Mouse (Mus musculus): ENCODE data around the gene Rnf220. TPM values are rescaled to one million over a fixed set of nuclear protein-coding genes. Genes with fewer than 3 reads are reported as not detected.

The Rnf220 gene
- polyA plus RNA-seq, 1 experiment from 2014 or later, result 122 TPM

DNA sequence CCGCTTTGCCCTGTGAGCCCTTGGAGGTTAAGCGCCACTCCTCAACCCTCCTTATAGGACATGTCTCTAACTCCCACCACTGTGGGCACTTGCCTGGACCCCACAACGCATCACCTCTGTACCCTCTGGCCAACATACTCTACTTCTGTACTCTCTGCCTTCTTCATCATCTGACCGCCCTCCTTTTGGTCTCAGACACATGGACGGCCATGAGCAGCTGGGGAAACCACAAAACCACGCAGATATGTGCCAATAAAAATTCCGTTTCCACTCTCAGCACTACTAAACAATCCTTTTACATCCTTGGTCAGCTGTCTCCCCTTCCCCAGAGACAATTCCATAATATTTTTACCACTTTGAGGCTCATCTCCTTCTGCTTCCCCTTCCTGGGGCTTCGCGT is 178.3 kb downstream of the Rnf220 start:
- Histone ChIP-seq H3K27me3 (peaks cover 19% of the 10 kb centered on the region; the same call in 1 of the 2 replicates), H3K4me1 (replicated peaks) (peaks cover 41% of the 10 kb centered on the region), H3K4me2 (no peak overlapping the region), H3K9me3 (no peaks in the 10 kb centered on the region), H3K27ac (replicated peaks) (no peak overlapping the region), H3K36me3 (no peaks in the 10 kb centered on the region), H3K4me3 (no peak overlapping the region), H3K9ac (no peak overlapping the region)
- 89% methylated on average over 9 of the region's 9 CpGs for WGBS
- ATAC-seq (ENCODE audit: low FRiP score, low read depth), result no peak

GRCm38 (mm10) chr4:117317701-117318190 is 179.1 kb downstream of the Rnf220 start:
- H3K4me2 ChIP-seq, result peak overlapping the region; percentile 47
- H3K36me3 ChIP-seq, result no peaks in the 10 kb centered on the region
- H3K27me3 ChIP-seq, result peaks cover 22% of the 10 kb centered on the region
- peak overlapping the region; percentile 1; the same call in 1 of the 2 replicates for H3K27ac ChIP-seq (replicated peaks)
- H3K9ac ChIP-seq, result no peak overlapping the region; the same call in 1 of the 2 replicates
- H3K9me3 ChIP-seq, result no peaks in the 10 kb centered on the region
- 8% methylated on average over 18 of the region's 18 CpGs for WGBS
- peaks cover 39% of the 10 kb centered on the region for H3K4me1 ChIP-seq (replicated peaks)
- H3K4me3 ChIP-seq, result no peak overlapping the region
- 0 out of 2 replicates have a peak, but pooled peaks have one; percentile 31 for ATAC-seq (ENCODE audit: low FRiP score, low read depth)

DNA sequence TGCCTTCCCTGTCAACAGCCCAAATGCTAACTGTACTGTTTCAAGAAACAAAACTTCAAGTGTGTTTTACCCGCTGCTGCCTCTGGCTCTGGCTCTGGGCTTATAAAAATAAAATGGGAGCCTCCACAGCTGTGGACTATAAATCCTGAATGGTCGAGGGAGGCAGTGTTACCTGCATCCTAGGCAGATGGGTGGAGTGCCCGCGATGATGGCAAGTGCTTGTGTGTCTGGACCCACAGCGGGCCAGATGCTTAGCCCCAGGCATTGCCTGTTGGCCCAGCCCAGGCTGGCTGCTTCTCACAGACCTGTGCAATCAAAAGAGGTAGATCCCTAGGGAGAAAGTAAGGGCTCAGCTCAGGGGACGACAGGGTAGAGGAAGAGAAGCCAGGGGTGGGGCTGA is 180.1 kb downstream of the Rnf220 start:
- ATAC-seq (ENCODE audit: low FRiP score, low read depth), result no peak; the same call in 1 of the 2 replicates
- no peaks in the 10 kb centered on the region for H3K9me3 ChIP-seq
- 40% methylated on average over 6 of the region's 6 CpGs for WGBS
- H3K27me3 ChIP-seq, result peaks cover 23% of the 10 kb centered on the region
- no peak overlapping the region for H3K4me3 ChIP-seq
- H3K9ac ChIP-seq, result no peak overlapping the region
- H3K4me1 ChIP-seq (replicated peaks), result peaks cover 40% of the 10 kb centered on the region
- H3K36me3 ChIP-seq, result no peaks in the 10 kb centered on the region
- H3K27ac ChIP-seq (replicated peaks), result 0 out of 2 replicates have a peak overlapping the region, but pooled peaks have one; percentile 19
- H3K4me2 ChIP-seq, result no peak overlapping the region; the same call in 1 of the 2 replicates

DNA sequence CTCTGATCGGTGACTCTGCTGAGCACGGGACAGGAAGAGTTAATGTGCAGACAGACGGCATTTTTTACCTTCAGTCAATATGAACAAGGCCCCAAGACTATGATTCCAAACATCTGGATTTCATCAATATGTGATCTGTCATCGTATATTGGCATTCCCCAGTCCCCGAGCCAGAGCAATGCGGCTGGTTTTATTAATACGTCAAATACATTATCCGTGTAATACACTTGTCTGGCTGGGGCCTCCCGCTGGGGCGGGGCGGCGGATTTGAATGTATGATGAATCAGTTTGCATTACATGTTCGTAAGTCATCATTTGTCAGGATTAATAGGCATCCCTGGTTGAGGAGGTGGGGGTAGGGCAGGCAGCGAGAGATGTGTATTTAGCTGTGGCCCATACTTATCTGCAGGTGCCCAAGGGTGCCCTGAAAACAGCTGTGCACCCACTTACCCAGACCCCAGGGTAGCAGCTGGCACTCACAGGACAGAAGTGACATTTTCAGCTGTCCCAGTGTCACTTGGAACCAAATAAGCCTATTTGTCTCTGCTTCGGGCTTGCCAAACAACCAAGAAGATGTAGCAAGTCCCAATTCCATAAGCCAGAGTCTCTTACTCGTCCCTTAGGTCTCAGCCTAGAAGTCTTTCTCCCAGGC is 181.9 kb downstream of the Rnf220 start:
- WGBS, result 46% methylated on average over 16 of the region's 16 CpGs
- H3K4me1 ChIP-seq (replicated peaks), result peaks cover 40% of the 10 kb centered on the region
- H3K27me3 ChIP-seq, result peaks cover 22% of the 10 kb centered on the region

GRCm38 (mm10) chr4:117313085-117313424 is 183.8 kb downstream of the Rnf220 start:
- Histone ChIP-seq H3K9ac (no peak overlapping the region), H3K36me3 (no peaks in the 10 kb centered on the region), H3K4me1 (replicated peaks) (peaks cover 37% of the 10 kb centered on the region), H3K27me3 (peaks cover 19% of the 10 kb centered on the region), H3K27ac (replicated peaks) (no peak overlapping the region), H3K9me3 (no peaks in the 10 kb centered on the region), H3K4me3 (no peak overlapping the region), H3K4me2 (no peak overlapping the region)
- no peak for ATAC-seq (ENCODE audit: low FRiP score, low read depth)
- 10% methylated on average over 4 of the region's 4 CpGs for WGBS

More for the DNA sequence above, 181.9 kb downstream of the Rnf220 start:
- Histone ChIP-seq H3K27ac (replicated peaks) (no peak overlapping the region), H3K9ac (no peak overlapping the region), H3K36me3 (no peaks in the 10 kb centered on the region), H3K4me3 (no peak overlapping the region), H3K9me3 (no peaks in the 10 kb centered on the region), H3K4me2 (no peak overlapping the region)
- ATAC-seq (ENCODE audit: low FRiP score, low read depth), result no peak

DNA sequence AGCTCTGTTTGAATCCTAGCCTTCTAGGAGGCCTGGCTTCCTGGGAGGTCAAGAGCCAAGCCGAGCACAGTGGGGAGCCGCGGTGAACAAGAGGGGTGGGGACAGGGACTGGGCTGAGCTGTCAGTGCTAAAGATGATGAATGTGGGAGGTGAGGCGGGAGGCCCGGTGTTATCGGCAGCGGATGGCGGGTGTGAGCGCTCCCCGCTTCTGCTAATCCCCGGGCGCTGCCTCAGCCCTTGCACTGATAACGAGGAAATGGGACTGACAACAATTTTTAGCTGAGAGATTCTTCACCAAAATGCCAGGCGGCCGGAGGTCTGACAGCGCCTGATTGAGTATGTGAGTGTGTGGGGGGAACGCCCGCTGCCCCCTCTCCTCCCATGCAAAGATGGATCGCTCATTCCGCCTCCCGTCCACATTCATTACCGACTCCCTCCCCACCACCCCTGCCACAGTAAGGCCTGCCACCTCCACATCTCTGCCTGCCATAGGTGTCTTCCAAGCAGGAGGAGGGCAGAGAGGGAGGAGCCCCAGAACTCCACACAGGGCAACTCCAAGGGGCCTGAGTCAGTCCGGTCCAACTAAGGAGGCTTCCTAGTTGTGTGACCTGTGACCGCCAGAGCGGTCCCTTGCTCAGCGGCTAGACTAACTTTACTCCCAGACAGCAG is 184.3 kb downstream of the Rnf220 start:
- Histone ChIP-seq H3K4me1 (replicated peaks) (peaks cover 32% of the 10 kb centered on the region), H3K4me3 (no peak overlapping the region), H3K9ac (no peak overlapping the region), H3K36me3 (no peaks in the 10 kb centered on the region), H3K27me3 (peaks cover 19% of the 10 kb centered on the region), H3K9me3 (no peaks in the 10 kb centered on the region), H3K27ac (replicated peaks) (no peak overlapping the region), H3K4me2 (no peak overlapping the region)
- 4% methylated on average over 25 of the region's 26 CpGs for WGBS
- ATAC-seq (ENCODE audit: low FRiP score, low read depth), result no peak

DNA sequence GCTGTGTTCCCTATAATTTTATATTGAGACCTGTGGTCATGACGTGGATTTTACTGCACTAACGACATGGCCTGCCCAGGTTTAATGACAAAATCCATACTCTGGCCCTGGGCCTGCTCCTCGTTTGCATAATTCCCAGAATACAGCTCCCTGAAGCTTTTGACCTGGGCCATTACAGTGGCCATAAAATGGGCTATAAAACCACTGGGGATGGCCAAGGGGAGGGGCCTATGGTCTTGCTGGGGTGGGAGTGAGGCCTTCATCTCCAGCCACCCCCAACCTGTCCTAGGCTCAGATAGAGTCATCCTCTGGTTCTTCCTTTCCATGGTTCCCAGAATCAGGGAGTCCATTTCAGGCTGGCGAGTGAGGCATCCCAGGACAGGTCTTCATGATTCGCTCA is 185.0 kb downstream of the Rnf220 start:
- H3K4me2 ChIP-seq, result no peak overlapping the region
- H3K9me3 ChIP-seq, result no peaks in the 10 kb centered on the region
- H3K36me3 ChIP-seq, result no peaks in the 10 kb centered on the region
- no peak overlapping the region for H3K4me3 ChIP-seq
- no peak overlapping the region for H3K27ac ChIP-seq (replicated peaks)
- H3K9ac ChIP-seq, result no peak overlapping the region
- peaks cover 21% of the 10 kb centered on the region for H3K27me3 ChIP-seq
- WGBS, result 51% methylated on average over 5 of the region's 5 CpGs
- H3K4me1 ChIP-seq (replicated peaks), result peaks cover 32% of the 10 kb centered on the region
- ATAC-seq (ENCODE audit: low FRiP score, low read depth), result no peak

DNA sequence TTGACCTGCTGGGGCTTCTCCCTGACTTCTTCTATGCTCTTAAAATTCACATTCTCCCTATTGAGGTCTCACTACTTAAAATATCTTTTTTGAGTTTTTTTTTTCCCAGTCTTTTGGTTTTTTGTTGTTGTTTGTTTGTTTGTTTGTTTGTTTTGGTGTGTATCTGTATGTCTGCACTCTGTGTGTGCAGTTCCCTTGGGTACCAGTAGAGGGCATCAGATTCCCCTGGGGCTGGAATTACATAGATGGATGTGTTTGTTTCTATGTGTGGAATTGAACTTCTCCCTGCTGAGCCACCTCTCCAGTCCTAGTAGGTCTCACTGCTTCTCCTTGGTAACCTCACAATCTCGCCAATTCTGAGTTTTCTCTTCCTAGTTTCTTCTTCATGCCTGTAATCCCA is 187.4 kb downstream of the Rnf220 start:
- H3K9ac ChIP-seq, result no peak overlapping the region
- H3K27me3 ChIP-seq, result peaks cover 37% of the 10 kb centered on the region
- no peak overlapping the region for H3K27ac ChIP-seq (replicated peaks)
- H3K4me1 ChIP-seq (replicated peaks), result peaks cover 25% of the 10 kb centered on the region
- no peak overlapping the region for H3K4me3 ChIP-seq
- ATAC-seq (ENCODE audit: low FRiP score, low read depth), result no peak
- no peak overlapping the region for H3K4me2 ChIP-seq
- H3K36me3 ChIP-seq, result no peaks in the 10 kb centered on the region
- H3K9me3 ChIP-seq, result no peaks in the 10 kb centered on the region
- WGBS, result 89% methylated on average over 1 of the region's 1 CpGs

DNA sequence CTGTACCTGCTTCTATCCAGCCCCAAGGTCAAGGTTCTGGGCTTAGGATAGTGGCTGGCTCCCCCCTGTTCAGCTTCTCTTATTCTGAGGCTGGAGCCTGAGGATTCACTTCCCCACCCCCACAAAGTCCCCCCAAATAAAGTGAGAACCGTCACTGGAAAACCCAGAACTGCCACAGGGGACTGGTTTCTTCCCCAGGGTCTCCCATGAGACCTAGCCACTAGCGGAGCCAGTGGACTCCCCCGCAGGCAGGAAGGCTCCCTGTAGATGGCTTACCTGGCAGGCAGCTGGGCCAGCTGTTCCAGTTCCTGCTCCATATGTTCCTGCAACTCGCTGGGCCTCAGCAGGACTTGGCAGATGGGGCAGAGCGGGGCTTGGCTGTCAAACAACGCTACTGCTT is 189.6 kb downstream of the Rnf220 start:
- H3K27me3 ChIP-seq, result peaks cover 48% of the 10 kb centered on the region
- peaks cover 35% of the 10 kb centered on the region for H3K4me1 ChIP-seq (replicated peaks)
- no peaks in the 10 kb centered on the region for H3K36me3 ChIP-seq
- no peak overlapping the region for H3K9ac ChIP-seq
- no peak overlapping the region for H3K27ac ChIP-seq (replicated peaks)
- no peak for ATAC-seq (ENCODE audit: low FRiP score, low read depth)
- H3K4me3 ChIP-seq, result no peak overlapping the region
- no peaks in the 10 kb centered on the region for H3K9me3 ChIP-seq
- WGBS, result 52% methylated on average over 6 of the region's 6 CpGs
- no peak overlapping the region for H3K4me2 ChIP-seq

GRCm38 (mm10) chr4:117305461-117305860 is 191.4 kb downstream of the Rnf220 start:
- Histone ChIP-seq H3K36me3 (no peaks in the 10 kb centered on the region), H3K9me3 (no peaks in the 10 kb centered on the region), H3K27me3 (peaks cover 52% of the 10 kb centered on the region), H3K4me2 (no peak overlapping the region), H3K9ac (no peak overlapping the region), H3K27ac (replicated peaks) (no peak overlapping the region), H3K4me3 (no peak overlapping the region), H3K4me1 (replicated peaks) (peaks cover 35% of the 10 kb centered on the region)
- ATAC-seq (ENCODE audit: low FRiP score, low read depth), result no peak
- 80% methylated on average over 6 of the region's 7 CpGs for WGBS

DNA sequence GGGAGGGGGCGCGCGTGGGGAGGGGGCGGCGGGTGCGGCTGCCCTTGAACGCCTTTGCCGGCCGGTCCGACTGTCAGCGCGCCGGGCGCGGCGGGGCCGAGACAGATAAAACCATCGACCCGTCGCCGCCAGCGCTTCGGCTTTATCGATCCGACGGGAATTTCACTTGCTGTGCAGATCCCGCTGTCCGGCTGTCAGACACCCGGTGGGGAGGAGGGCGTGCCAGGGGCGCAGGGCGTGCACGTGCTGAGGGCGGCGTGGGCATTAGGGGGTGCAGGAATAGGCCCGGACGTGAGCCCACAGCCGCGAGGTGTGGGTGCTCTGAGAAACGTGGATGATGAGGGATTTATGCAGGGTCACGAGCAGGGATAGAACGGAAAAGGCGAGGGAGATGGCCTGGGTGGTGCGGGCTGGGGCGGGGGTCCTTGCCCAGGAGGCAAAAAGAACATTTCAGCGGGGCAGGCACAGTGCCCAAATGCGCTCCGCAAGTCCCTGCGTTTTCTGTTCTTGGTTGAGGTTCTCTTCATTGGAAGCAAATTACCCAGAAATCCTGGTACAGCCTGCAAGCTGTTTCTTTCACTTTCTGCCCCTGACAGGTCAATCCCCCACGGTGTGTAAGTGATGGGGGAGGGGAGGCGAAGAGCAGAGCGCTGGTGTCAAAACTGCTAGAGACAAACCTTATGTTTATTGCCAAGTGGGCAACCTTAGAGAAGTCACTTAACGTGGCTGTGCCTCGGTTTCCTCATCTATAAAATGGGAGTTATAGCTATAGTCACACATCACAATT is 192.4 kb downstream of the Rnf220 start:
- Histone ChIP-seq H3K27ac (replicated peaks) (no peak overlapping the region), H3K4me2 (peak overlapping the region; percentile 77), H3K9me3 (no peaks in the 10 kb centered on the region), H3K4me3 (peak overlapping the region; percentile 37), H3K9ac (peak overlapping the region; percentile 36), H3K27me3 (peaks cover 52% of the 10 kb centered on the region), H3K4me1 (replicated peaks) (peaks cover 35% of the 10 kb centered on the region), H3K36me3 (no peaks in the 10 kb centered on the region)
- ATAC-seq (ENCODE audit: low FRiP score, low read depth), result no peak
- WGBS, result 4% methylated on average over 54 of the region's 54 CpGs

Measured in hindbrain, embryonic 15.5 days (tissue).